Mouse (Mus musculus): ENCODE data around the gene Wnk2.
"Not testable (repeated sequence)": the region's sequence is repeated elsewhere in the genome, so short reads cannot be mapped to it uniquely, and the experiment has no call there.

Wnk2 gene

GRCm38 (mm10) chr13:49094667-49095066, 53.1 kb downstream of the Wnk2 start:
- no peak for DNase-seq (ENCODE audit: low read depth, low spot score)

GRCm38 (mm10) chr13:49093471-49093891, 54.3 kb downstream of the Wnk2 start:
- no peak for DNase-seq (ENCODE audit: low read depth, low spot score)

- DNase-seq (ENCODE audit: low read depth, low spot score) = no peak
Measured at GRCm38 (mm10) chr13:49092596-49092995, 55.2 kb downstream of the Wnk2 start.

- DNase-seq (ENCODE audit: low read depth, low spot score) = no peak
Measured at GRCm38 (mm10) chr13:49090176-49090575, 57.6 kb downstream of the Wnk2 start.

DNA sequence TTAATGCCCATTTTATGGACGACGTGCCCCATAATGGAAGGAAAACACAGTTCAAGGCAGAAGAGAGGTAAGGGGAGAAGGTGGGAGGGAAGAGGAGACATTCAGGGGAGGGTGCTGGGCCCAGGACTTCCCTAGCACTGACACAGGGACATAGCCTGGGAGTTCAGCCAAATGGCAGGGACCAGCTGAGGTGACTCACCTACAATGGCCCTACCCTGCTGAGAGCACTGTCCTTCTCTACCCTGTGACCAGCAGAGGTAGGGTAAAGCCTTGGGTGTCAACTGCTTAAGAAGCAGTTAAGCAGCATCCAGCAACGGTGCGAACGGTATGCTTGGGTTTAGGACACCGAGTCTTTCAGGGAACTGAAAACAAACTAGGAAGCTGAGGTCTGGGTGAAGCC, 58.9 kb downstream of the Wnk2 start:
- DNase-seq (ENCODE audit: low read depth, low spot score) = no peak

GRCm38 (mm10) chr13:49087420-49087819, 60.4 kb downstream of the Wnk2 start:
- no peak for DNase-seq (ENCODE audit: low read depth, low spot score)

GRCm38 (mm10) chr13:49086431-49086830, 61.4 kb downstream of the Wnk2 start:
- no peak for DNase-seq (ENCODE audit: low read depth, low spot score)

- DNase-seq (ENCODE audit: low read depth, low spot score) = no peak
Measured at GRCm38 (mm10) chr13:49085211-49085610, 62.6 kb downstream of the Wnk2 start.

DNA sequence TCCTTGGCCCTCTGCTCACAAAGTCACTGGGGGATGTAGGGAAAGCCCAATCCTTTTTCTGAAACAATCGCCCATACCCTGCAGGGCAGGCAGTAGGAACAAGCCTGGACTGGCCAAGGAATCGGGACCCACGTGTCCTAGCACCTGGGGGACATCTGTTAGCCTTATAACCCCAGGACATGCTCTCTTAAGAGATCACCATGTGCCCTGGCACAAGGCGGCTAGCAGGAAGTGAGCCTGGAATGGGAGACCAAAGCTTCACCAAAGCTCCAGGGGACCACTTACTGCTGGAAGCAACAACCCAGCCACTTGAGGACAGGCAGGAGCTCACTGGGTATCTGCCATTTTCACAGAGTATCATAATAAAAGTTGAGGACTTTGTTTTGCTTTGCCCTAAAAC, 63.0 kb downstream of the Wnk2 start:
- no peak for DNase-seq (ENCODE audit: low read depth, low spot score)

DNA sequence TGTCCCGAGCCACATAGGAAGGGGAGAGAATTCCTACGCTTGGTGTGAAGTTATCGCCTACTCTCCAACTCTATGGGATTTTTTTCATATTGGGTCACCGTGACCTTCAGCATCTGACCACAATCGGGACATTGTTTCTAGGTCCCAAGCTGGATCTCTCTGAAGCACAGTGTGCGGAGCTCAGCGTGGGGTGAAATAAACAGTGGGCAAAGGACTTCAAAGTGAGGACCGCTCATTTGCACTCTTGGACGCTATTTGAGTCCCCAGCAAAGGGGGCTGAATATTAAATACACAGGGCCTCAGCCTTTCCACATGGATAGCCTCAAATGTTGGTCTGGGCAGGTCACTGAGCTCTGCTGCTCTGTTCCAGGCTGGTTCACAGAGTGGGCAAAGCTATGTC, 63.9 kb downstream of the Wnk2 start:
- DNase-seq (ENCODE audit: low read depth, low spot score) = no peak

DNA sequence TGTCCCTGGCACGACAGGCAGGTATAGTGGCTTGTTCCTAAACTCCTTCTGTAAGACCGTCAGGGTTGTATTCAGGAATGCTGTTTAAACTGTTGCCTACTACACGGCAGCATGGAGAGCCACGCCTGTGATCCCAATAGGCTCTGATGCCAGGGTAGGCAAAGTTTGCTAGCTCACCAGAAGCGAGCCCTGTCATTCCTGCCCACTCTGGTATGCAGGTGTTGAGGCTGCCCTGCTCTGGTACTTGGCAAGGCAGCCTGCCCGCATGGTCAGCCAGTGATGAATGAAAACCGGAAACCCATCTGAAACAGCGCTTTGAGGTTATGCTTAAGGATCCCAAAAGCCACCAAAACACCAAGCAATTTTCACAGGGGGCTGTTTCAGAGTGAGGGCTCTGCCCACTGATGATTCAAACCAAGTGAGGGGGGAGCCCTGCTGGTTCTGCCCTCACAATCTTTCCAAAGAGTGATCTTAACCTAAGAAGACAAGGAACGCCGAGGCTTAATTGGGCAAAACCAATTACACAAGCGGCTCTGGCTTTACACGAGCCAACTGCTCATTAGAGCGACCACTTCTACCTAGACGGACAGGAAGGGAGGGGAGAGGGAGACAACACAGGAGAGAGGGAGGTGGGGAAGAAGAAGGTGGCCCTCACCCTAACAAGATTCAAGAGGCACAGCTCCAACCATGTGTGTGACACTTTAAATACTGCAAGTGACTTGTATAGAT, 65.5 kb downstream of the Wnk2 start:
- DNase-seq (ENCODE audit: low read depth, low spot score) = no peak

GRCm38 (mm10) chr13:49076196-49076595, 71.6 kb downstream of the Wnk2 start:
- DNase-seq (ENCODE audit: low read depth, low spot score) = no peak

- DNase-seq (ENCODE audit: low read depth, low spot score) = no peak
Measured at GRCm38 (mm10) chr13:49075377-49075776, 72.4 kb downstream of the Wnk2 start.

GRCm38 (mm10) chr13:49073295-49073694, 74.5 kb downstream of the Wnk2 start:
- no peak for DNase-seq (ENCODE audit: low read depth, low spot score)

GRCm38 (mm10) chr13:49071861-49072260, 76.0 kb downstream of the Wnk2 start:
- DNase-seq (ENCODE audit: low read depth, low spot score) = no peak

DNA sequence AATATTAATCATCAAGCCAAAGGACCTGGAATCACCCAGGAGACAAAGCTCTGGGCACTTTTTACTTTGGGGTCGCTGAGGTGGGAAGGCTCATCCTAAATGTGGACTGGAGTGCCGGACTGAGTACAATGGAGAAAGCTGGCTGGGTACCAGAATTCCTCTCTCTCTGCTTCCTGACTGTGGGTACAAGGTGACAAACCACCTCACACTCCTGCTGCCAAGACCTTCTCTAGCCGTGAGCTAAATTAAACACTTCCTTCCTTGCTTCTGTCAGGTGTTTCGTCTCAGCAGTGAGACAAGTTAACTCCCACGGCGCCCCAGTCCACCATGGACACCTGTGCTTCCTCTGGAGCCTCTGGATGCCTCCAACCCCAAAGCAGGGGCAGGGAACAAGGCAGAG, 77.8 kb downstream of the Wnk2 start:
- DNase-seq (ENCODE audit: low read depth, low spot score) = no peak

DNA sequence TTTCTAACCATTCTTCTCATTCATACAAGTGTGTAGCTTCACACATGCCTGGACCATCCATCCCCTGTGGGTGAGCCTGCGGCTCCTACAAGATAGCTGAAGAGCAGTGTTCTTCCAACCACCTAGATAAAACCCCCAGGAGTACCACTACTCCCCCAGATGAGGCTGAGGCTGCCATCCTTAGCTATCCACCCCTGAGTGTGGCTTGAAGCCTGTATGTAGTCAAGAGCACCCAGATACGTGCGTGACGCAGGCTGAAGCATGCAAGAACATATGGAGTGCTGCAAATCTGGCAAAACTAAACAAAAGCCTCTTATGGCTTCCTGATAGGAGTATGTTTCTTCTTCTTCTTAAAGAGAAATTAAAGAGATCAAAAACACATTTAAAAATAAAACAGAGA, 78.4 kb downstream of the Wnk2 start:
- DNase-seq (ENCODE audit: low read depth, low spot score) = no peak

- no peak for DNase-seq (ENCODE audit: low read depth, low spot score)
Measured at GRCm38 (mm10) chr13:49064257-49064656, 83.6 kb downstream of the Wnk2 start.

GRCm38 (mm10) chr13:49060456-49060855, 87.4 kb downstream of the Wnk2 start:
- no peak for DNase-seq (ENCODE audit: low read depth, low spot score)

- DNase-seq (ENCODE audit: low read depth, low spot score) = no peak
Measured at GRCm38 (mm10) chr13:49058528-49058927, 89.3 kb downstream of the Wnk2 start.

DNA sequence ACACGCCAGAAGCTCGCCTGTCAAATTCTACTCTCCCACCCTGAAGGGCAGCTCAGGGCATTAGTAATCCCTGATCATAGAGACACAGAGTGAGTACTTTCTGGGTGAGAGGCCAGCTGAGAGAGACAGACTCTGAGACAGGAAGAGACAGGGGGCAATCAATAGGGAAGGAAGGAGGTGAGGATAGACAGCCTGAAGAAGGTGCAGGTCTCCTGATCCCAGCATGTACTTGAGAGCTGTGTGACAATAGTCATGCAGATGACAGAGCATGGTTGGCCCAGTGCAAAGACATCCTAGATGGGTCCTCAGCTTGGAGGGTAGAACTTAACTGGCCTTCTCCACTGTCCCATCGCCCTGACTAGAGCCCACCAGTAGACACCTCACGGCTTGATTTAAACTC, 91.5 kb downstream of the Wnk2 start:
- no peak for DNase-seq (ENCODE audit: low read depth, low spot score)

- DNase-seq (ENCODE audit: low read depth, low spot score) = not testable (repeated sequence)
Measured at GRCm38 (mm10) chr13:49054753-49055152, 93.1 kb downstream of the Wnk2 start.

GRCm38 (mm10) chr13:49053333-49053732, 94.5 kb downstream of the Wnk2 start:
- DNase-seq (ENCODE audit: low read depth, low spot score) = no peak

DNA sequence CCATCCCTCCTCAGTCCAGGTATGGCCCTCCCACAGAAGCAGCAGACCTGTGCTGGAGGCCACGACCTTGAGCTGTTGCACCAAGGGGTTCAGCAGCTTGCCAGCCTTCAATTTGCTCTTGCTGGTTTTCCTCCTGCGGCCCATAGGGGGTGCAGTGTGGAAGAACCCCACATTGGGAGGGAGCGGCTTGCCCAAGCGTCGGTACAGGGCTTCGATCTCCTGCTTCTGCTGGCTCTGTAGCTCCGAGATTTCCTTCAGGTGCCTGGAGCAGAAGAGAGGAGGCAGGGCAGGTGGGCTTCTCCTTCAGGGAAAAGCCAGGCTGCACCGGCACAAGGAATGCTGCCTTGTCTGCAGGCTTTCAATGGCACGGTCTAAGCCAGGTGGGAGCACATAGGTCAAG, 95.3 kb downstream of the Wnk2 start:
- DNase-seq (ENCODE audit: low read depth, low spot score) = no peak
